Mouse (Mus musculus) cerebellum, adult 9-11 months (tissue): ENCODE measurements around the gene Cwc22.
A peak's percentile ranks its signal among the peaks of the same experiment; 100 is the strongest.

Source experiments
- DNase-seq: peaks from one replicate; pipeline ENCODE4 v3.0.0; 2022

The Cwc22 gene

DNA sequence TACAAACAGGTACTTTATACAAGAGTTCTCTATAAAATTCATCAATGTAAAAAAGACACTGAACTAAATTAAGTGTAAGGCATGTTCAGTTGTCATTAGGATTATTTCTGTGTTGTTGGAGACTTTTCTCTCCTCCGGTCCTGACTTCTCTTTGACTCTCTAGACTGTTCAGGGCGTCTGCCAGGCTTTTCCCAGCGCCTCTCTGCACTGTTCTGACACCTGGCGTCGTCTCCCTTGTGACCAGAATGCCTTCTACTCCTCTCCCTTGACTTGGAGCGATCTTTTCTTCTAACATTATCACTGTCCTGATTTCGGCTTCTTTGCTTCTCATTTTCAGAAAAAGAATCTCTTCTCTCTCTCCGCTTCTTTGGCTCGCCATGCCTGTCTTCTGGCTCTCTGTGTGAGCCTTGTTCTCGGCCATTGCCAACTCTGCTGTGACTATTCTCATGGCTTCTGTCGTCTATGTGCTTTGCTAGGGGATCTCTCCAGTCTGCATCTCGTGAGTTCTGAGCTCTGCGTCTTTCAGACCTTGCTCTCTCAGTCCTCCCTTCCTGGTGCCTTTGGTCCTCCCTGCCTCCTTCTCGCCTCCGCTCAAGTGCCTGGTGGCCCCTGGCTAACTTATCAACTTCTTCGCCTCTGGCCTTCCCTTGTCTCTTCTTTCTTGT, 50.1 kb downstream of the Cwc22 start:
- peak; percentile 34 for DNase-seq

DNA sequence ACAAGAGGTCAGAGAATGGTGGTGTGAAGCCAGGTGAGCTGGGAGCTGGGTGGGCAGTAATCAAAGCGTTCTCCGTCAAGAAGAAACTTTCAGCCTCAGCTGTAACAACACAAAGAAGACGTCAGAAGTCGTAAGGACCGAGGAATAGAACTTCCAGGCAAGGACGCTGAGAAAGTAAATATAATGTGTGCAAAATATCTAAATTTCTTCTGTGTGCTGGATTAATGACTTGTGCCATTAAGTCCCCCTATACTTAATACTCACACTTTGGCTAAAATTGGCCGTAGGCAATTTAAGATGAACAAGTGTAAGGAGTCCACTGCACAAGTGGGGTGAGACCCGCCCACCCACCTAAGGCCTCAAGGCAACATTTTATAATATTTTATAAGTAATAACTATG, 51.3 kb downstream of the Cwc22 start:
- no peak for DNase-seq

DNA sequence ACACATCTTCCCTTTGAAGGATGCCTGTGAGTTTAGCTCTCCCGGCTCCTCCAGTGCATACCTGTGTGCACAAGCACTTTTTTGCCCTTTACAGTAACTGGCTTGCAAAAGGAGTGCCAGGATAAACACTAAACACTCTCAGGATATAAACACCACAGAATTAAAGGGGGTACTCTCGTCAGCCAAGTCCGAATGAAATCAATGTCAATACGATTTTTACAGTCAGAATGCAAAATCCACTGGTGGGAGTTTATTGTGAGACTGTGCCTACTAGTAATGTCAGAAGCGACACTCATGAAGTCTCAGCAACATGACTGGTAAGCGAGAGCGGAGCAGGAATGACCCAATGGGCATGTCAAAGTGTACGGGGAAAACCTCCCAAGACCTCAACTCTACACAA, 52.7 kb downstream of the Cwc22 start:
- no peak for DNase-seq

DNA sequence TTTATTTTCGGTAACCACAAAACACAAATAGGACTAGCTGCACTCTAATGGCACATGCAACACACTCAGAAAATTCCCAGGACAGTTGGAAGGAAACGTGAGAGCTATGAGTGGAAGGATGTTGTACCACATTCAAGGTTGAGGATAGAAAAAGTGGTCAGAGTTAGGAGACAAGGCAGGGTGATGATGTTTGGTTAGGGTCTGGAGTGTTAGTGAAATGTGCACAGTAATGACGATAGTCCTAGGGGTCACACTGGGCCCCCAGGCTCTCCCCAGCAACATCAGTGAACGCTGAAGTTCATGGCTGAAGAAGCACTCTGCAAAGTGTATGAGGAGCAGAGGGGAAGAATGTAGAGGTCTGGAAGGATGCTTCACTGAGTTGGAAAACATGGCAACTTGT, 53.6 kb downstream of the Cwc22 start:
- DNase-seq: no peak

DNA sequence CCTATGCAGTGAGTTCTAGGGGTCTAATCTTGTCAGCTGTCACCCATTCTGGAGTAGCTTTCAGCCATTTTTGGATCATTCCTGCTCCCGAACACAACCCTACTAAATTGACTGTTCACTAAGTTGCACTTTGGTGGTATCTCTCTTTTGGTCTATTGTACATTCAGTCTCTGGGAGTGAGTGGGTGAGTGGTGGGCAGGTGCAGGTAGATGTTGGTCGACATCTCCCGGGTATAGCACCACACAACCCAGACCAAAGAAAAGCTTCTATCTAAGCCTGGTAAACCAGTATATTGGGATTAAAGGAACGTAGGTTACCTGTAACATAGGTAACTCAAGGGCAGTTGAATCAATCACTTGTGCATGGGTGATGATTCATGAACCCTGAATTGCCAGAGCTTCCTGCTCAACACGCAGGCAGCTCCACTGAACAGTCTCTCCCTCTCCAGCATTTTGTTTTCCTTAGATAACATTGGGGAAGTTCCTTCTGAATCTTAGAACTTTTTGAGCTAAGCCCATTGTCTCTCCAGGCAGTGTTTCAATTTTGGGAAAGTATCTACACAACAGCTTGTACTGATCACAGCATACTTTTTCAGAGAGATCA, 55.2 kb downstream of the Cwc22 start:
- no peak for DNase-seq

DNA sequence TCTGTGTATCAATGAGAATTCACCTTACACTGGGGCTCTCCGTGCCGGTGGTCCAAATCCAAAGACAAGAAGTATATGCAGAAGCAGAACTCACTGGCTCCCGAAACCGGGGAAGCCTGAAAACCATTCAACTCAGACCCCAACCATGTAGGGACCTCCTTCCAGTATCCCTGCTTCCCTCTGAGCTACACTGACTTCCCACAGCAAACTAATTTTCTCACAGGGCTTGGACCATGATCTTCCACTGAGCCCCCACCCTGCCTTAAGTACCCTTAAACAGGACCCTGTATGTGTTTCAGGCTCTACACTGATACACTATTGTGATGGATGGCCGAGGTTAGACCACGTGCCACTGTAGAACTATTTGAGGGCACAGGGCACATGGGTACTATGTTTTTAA, 56.2 kb downstream of the Cwc22 start:
- DNase-seq: no peak

DNA sequence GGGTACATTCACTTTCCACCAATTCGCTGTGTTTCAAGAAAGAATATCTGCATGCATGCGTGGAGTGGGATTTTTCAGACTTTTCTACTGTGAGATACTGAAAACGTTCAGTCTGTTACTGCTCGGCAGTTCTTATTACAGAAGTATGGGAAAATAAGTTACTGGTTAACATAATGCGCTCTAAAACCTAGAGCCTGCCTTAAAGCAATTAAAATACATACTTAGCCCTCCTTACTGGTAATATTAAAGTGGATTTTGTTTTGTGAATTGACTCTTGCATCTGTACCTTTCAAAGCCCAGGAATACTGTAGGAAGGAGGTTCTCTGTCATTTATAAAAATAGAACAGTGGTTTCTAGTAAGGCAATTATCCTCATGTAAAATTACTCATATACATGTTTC, 56.8 kb downstream of the Cwc22 start:
- no peak for DNase-seq

DNA sequence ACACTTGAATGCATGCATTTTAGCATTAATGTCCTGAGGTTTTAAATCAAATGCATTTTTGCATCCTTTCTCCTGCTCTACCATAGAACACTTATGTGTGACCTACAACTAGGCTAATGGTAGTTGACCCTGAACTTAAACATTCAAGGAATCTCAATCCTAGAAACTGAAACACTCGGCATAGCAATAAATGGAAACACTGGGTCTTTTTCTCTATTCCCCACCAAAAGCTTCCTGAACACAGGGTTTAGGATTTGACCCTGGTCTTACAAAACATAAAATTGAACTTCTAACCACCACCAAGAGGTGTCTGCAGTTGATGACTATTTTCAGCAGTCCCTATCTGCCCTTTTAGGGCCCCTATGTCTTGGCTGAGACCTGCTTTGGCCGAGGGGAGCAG, 57.3 kb downstream of the Cwc22 start:
- DNase-seq: no peak

DNA sequence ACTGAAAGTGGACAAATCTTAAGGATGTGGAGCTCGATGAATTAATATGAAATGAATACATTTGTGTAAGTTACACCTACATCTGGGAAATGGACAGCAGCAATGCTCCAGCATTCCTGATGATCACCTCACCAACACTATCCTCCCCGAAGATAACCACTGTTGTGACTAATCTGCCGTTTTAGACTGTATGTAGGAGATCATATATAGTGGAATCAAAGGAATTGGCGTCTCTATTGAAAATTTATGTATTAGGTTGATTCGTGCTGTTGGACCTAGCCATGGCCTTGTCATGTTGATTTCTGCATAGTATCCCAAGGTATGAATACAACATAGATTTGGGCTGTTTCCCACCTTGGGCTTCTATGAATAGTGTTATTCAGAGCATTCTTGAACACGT, 58.1 kb downstream of the Cwc22 start:
- no peak for DNase-seq

DNA sequence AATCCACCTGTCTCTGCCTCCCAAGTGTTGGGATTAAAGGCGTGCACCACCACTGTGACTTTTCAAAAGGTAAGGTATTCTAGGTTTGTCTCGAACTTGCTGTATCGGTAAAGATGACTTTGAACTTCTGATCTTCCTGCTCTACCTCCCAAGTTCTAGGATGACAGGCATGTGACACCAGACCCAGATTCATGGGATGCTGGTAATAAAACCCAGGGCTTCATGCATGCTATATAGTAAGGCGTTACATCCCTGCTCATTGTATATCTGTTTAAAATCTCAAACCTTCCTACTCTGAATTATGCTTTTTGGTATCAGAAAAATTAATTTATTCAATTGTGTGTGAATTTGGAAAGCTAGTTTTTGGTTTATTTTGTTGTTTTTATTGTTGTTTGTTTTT, 59.0 kb downstream of the Cwc22 start:
- no peak for DNase-seq

DNA sequence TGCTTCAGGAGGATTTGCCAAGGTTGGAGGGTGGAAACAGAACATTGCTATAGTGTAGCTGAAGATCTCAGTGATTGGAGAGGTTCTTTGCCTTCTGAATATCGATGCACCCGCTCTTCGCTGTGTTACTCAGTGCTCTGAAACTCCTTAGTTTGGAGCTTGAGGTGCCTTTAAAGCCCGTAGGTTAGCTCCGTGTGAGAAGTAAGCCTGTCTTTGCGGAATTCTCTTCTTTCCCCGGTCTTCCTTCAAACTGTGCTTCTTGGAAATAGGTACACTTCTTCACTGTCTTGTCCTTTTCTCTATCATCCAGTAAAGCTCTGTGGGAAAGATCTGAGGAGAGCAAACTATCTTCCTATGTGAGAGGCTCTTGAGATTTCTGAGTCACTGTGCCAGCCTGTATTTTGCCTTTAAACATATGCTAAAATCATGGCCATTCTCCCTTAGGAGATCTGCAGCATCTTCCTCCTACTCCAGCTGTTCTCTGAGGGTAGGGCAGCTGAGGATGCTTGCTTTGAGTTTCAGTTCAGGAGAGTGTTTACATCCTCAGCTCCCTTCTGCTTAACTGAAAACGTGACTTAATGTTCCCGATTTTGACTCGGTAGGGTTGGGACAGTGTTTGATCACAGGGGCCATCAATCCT, 60.6 kb downstream of the Cwc22 start:
- DNase-seq: no peak

DNA sequence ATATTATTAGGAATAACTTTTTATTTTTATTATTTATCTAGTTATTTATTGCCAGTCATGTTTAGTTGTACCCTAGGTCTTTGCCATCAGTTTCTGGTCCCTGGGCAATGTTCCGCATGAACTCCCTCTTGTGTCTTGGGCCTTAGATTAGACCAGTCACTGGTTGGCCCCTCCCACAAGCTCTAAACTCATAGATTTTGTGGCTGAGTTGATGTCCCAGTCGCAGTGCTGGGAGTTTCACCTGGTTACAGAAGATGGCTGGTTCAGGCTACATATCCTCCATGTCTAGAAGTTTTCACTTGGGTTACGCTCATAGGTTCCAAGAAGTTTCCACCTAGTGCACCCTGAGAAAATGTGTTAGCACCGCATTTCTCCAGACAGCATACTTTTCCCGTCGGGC, 61.1 kb downstream of the Cwc22 start:
- no peak for DNase-seq

DNA sequence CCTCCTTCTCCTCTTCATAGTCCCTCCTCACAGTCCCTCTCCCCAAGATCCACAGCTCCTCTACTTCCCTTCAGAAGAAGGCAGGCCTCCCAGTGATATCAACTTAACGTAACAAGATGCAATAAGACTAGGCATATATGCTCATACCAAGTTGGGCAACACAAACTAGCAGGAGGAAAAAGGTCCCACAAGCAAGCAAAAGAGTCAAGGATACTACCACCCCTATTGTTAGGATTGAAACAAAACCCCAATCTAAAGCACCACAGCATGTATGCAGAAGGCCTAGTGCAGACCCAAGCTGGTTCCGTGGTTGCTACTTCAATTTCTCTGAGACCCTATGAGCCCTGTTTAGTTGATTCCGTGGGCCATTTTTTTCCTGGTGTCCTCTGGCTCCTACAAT, 61.7 kb downstream of the Cwc22 start:
- no peak for DNase-seq

DNA sequence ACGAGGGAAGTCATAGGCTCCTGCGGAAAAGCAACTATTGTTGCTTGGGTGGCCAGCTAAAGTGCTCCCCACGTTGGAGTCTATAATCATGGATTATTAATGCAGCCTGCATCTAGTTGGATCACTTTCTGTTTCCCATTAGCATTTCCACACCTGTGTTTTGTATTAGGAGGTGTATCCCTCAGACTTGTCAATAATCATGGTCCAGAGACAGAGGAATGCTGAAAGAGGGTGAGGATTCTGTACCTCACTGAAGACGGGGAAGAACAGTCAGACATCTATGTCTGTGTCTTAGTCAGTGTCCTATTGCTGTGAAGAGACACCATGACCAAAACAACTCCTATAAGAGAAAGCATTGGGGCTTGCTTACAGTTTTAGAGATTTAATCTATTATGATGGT, 63.2 kb downstream of the Cwc22 start:
- no peak for DNase-seq

DNA sequence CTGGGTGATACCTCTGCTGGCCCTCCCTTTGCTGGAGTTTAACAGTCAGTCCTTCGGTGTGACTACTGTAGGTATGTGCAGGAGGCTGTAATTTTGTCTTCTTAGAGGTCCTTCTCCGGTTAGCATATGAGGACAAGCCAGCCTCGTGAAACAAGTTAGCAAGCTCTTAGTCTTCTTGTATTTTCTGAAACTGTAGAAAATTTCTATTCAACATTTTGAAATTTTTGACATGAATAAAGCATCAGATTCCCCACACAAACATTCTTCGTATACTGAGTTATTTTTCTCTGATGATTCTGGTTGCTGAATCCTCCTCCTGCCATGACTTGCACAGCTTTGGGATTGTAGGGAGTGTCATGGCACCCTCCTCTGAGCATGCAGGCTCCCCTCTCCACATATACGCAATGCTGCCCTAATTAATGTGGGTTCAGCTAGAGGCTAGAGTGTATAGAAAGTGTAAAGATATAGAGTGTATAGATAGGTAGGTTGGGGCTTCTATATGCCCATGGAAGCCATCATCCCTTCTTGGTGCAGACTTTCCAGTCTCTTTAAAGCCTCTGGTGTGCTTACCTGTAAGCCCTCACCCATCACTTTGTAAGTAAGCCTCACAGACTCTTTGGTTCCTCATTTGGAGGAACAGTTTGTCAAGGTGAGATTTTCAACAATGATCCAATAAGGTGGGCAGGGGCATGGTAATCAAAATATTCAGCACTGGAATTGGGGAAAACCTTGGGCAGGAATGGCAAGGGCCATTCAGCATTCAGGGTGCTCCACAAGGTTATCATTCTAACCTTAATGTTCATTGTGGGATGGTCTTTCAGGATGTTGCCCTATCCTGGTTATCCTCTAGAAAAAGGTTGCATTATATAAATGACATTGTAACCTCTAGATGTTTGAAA, 64.6 kb downstream of the Cwc22 start:
- DNase-seq: no peak

DNA sequence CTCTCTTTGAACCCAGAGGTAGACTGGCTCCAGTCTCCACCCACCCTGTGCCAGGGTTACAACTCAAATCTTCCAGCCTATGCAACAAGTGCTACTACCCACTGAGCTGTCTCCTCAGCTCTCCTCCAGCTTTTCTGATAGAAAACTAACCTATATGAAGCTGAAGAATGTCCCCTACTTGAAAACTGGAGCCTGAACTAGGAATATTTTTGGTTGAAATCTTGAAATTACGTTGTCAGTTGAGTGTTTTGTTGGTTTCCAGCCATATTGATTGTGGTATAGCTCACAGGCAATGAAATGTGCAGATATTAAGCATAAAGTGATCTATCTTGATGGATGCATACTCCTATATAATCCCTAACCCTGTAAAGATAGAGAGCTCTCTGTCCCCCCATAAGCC, 65.8 kb downstream of the Cwc22 start:
- no peak for DNase-seq

DNA sequence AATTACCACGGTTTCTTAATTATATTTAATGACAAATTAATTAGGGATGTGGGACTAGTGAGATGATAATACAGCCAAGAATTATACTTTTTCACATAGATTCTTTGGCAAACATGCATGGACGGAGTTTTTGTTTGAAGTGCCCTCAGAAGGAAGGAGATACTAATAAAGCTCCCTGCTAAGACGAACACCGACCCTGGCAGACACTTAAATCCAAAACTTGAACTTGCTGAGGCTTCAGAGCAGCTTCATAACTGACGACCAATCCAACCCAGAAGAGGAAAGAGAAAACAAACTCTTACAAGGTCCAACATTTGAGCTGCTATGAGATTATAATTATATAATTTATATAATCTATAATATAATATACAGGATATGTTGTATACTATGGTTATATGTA, 66.4 kb downstream of the Cwc22 start:
- DNase-seq: no peak

DNA sequence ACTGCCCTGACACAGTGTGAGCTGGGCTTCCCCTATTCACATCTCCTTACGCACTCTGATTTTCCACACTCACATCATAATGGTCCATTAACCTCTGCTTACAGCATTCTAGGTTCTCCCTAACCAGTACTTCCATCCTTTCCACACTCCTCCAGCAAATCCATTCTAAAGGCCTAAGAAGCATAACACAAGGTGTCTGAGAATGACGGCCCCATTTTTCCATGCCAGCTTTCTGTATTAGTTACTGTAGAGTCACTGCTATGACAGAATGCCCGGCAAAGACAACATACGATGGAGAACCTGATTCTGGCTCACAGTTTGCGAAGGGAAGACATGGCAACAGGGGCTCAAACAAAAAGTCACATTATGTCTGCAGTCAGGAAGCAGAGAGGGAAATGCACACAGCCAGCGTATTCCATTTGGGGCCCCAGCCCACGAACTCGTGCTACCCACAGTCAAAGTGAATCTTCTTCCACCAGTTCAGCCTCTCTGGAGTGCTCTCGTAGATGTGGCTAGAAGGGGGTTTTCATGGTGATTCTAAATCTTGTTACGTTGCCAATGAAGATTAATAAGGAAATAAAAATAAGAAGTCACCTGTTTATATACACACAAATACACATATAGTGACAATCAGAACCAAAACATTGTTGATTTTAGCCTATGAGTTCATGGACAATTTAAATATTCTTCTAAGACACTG, 68.9 kb downstream of the Cwc22 start:
- DNase-seq: no peak

DNA sequence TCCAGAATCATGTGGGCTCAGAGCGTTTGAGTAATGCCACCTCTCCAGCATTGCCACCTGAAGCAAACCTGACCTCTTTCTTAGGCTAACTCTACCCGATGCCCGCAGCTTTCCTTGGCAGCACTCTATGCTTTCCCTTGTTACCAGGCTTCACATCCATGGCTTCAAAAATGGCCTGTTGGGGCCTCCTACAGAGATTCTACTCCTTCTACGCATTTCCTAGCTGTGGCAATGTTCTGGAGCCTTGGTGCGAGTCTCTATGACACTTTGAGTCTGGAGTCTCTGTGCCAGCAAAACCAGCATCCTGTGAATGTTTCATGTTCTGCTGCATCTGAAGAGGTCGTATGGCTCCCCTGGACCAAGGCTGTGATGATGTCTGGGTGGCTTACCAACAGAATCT, 69.8 kb downstream of the Cwc22 start:
- no peak for DNase-seq

DNA sequence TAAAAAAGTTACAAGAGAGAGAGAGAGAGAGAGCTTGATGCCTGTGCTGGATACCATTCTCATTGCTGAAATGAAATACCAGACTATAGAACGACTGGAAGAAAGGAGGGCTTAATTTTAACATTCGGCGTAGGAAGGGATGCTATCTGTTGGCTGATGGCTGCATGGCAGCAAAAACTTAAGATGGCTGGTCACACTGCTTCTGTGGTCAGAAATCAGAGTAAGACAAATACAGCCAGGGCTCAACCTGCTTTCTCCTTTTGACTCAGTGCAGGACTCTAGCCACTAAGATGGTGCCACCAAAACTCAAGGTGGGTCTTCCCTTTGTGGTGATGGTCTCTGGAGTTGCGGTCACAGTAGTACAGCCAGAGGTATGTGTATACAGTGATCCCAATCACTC, 70.7 kb downstream of the Cwc22 start:
- no peak for DNase-seq

DNA sequence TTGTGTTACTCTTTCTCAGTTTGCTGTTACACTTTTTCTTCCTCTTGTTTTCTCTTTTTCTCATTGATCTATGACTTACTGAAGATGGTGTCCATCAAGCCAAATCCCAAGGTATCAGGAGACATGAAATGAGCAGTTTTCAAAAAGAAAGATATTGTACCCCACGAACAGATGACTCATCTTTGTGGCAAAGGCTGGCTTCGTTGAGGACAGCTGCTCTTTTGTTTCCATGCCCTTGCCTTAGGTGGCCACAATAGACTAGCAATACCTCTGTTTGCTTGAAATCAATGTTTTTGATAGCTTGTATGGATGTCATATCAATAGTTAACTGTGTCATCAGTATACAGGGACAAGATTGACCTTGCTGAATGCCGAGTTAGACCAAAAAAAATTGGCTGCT, 71.5 kb downstream of the Cwc22 start:
- no peak for DNase-seq

DNA sequence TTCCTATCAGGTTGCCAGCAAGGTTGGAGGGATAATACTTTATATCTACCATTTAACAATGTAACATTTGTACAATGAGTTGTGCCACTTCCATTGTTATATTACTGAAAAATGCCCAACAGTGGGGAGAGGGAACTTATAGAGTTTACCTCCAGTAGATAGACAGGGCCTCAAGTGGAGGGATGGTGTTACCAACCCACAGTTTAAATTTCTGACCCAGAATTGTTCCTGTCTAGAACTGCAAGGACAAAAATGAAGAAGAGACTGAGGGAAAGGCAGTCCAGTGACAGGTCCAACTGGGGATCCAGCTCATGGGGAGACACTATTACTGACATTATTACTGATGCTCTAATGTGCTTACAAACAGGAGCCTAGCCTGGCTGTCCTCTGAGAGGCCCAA, 72.4 kb downstream of the Cwc22 start:
- no peak for DNase-seq

DNA sequence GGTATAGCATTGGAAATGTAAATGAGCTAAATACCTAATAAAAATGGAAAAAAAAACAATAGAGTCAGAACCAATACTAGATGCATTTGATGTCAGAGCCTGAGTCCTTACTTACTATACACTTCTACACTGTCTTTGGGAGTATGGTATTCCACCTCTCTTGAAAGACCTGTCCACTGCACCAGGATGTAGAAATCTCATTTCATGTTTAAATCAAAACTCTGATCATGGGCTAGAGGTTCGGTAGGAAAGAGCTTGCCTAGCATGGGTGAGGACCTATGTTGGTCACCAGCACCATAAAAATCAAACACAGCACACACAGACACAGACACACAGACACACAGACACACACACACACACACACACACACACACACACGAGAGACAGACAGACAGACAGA, 73.5 kb downstream of the Cwc22 start:
- DNase-seq: no peak
